Mouse (Mus musculus) frontal cortex, postnatal 14 days (tissue): ENCODE results near the gene Gm28961.
"Not testable (repeated sequence)": the region's sequence is repeated elsewhere in the genome, so short reads cannot be mapped to it uniquely, and the experiment has no call there.

ENCODE experiments used
- DNase-seq, 2 experiments: peaks; one replicate each; pipeline ENCODE4 v3.0.0; 2022; ENCODE audit warnings: low spot score in 2 of 2

The Gm28961 gene

DNA sequence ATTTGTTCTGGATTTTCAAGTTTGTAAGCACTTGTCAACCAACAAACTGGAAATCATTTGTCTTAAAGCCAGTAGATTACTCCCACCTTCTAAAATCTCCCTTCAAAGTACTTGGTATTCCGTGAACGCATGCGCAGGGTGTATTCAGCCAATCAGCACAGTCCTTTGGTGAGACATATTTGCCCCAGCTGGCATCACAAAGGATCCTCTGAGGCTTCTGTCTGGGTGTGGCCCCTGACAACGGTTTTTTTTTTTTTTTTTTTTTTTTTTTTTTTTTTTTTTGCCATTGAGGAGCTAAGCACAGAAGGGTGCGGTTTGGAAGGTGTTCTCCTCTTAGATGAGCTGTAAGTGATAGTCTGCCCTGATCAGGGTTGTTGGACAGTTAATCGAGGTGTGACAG lies at the start of gene Gm28961:
Gene Gm28961 (plus strand): TSS at position 301 of the 400 bp plus-strand sequence.
- DNase-seq: not testable (repeated sequence)
